ENCODE assay signal across 10 mouse cellular contexts in the genomic region with DNA sequence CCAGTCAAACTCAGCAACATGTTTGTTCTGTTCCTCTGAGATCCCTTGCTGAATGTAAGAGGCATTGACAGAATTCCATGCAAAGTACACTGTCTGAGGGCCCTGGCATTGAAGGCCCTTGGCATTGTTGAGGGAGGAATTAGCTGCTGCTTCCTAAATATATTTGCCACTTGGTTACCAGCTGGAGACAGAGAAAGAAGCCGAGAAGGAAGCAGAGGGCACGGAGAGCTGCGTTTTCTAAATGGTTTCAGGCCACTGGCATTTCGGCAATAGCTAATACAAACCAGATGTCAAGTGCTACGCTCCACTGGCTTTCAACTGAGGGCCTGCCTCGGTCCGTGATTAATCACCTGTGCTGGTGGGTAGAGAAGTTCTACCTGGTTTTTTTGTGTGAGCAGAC.
DNase-seq lines count a peak whose midpoint lies in the region; ATAC-seq lines count a peak whose summit lies in the region.
"Had no signal": no experiment of that assay in that cellular context is flagged by ENCODE, and none has a peak within 500 bp of the region (broad histone marks: within the 10 kb centered on the region; RNA-seq: fewer than 3 reads in every experiment).

No protein-coding gene starts in this region.

- H3K4me3 ChIP-seq in heart, embryonic 13.5 days = no peak overlapping the region
- no peak overlapping the region for H3K4me3 ChIP-seq in hindbrain, embryonic 11.5 days (ENCODE audit: low read depth, low read length)
- H3K4me3 ChIP-seq in neural tube, embryonic 13.5 days = no peak overlapping the region
- H3K4me3 ChIP-seq in intestine, embryonic 15.5 days (replicated peaks) = no peak overlapping the region
- H3K4me3 ChIP-seq: heart, embryonic 15.5 days; liver, embryonic 15.5 days had no signal

- no peaks in the 10 kb centered on the region for H3K9me3 ChIP-seq in heart, embryonic 13.5 days
- no peaks in the 10 kb centered on the region for H3K9me3 ChIP-seq in hindbrain, embryonic 11.5 days (ENCODE audit: control insufficient read depth, low read length)
- no peaks in the 10 kb centered on the region for H3K9me3 ChIP-seq in neural tube, embryonic 13.5 days
- H3K9me3 ChIP-seq in intestine, embryonic 15.5 days = no peaks in the 10 kb centered on the region
- H3K9me3 ChIP-seq: heart, embryonic 15.5 days; liver, embryonic 15.5 days had no signal

- no peak overlapping the region for H3K9ac ChIP-seq in heart, embryonic 13.5 days
- H3K9ac ChIP-seq in hindbrain, embryonic 11.5 days (ENCODE audit: low read depth, low read length) = no peak overlapping the region; the same call in 1 of the 2 replicates
- H3K9ac ChIP-seq in neural tube, embryonic 13.5 days = no peak overlapping the region
- no peak overlapping the region for H3K9ac ChIP-seq in intestine, embryonic 15.5 days
- H3K9ac ChIP-seq: heart, embryonic 15.5 days; liver, embryonic 15.5 days had no signal

- DNase-seq in heart, postnatal 4 days = no peak
- DNase-seq in hindbrain, embryonic 11.5 days (ENCODE audit: low spot score) = peak; percentile 58
- DNase-seq in kidney, postnatal 36 days = peak; percentile 28 to 38
- DNase-seq in cerebellum, adult 18-20 months = no peak
- DNase-seq in left cerebral cortex, adult 18-20 months (ENCODE audit: low spot score in 2 of 2) = no peak

- H3K27ac ChIP-seq in heart, embryonic 13.5 days (replicated peaks) = no peak overlapping the region
- peak overlapping the region; percentile 18; the same call in 1 of the 2 replicates for H3K27ac ChIP-seq in hindbrain, embryonic 11.5 days (ENCODE audit: low read depth, low read length)
- 0 out of 2 replicates have a peak overlapping the region, but pooled peaks have one; percentile 4 for H3K27ac ChIP-seq in neural tube, embryonic 13.5 days (replicated peaks)
- H3K27ac ChIP-seq in intestine, embryonic 15.5 days = no peak overlapping the region
- H3K27ac ChIP-seq: heart, embryonic 15.5 days; liver, embryonic 15.5 days had no signal

- no peaks in the 10 kb centered on the region for H3K27me3 ChIP-seq in heart, embryonic 13.5 days (replicated peaks)
- no peaks in the 10 kb centered on the region for H3K27me3 ChIP-seq in hindbrain, embryonic 11.5 days (ENCODE audit: control insufficient read depth, insufficient read depth, low read length)
- 0 out of 2 replicates have a peak, but pooled peaks cover 12% of the 10 kb centered on the region for H3K27me3 ChIP-seq in neural tube, embryonic 13.5 days
- no peaks in the 10 kb centered on the region for H3K27me3 ChIP-seq in intestine, embryonic 15.5 days (replicated peaks)
- H3K27me3 ChIP-seq: liver, embryonic 15.5 days had no signal

- no peak for ATAC-seq in heart, embryonic 13.5 days (ENCODE audit: extremely low read depth, insufficient number of reproducible peaks, low FRiP score, low TSS enrichment)
- peak; percentile 68 for ATAC-seq in hindbrain, embryonic 11.5 days (ENCODE audit: low FRiP score)
- ATAC-seq in neural tube, embryonic 13.5 days (ENCODE audit: low read depth) = no peak
- ATAC-seq in intestine, embryonic 15.5 days = no peak

- WGBS in heart, embryonic 13.5 days = 30% methylated on average over 7 of the region's 7 CpGs
- 0% methylated on average over 7 of the region's 7 CpGs for WGBS in hindbrain, embryonic 11.5 days
- 5% methylated on average over 7 of the region's 7 CpGs for WGBS in neural tube, embryonic 13.5 days
- 21% methylated on average over 7 of the region's 7 CpGs for WGBS in intestine, embryonic 15.5 days

- H3K4me1 ChIP-seq in heart, embryonic 13.5 days = peaks cover 6% of the 10 kb centered on the region; the same call in 1 of the 2 replicates
- H3K4me1 ChIP-seq in hindbrain, embryonic 11.5 days (replicated peaks; ENCODE audit: control insufficient read depth, insufficient read depth, low read length) = 0 out of 2 replicates have a peak, but pooled peaks cover 7% of the 10 kb centered on the region
- peaks cover 42% of the 10 kb centered on the region for H3K4me1 ChIP-seq in neural tube, embryonic 13.5 days (replicated peaks)
- H3K4me1 ChIP-seq in intestine, embryonic 15.5 days (replicated peaks) = no peaks in the 10 kb centered on the region
- H3K4me1 ChIP-seq: heart, embryonic 15.5 days; liver, embryonic 15.5 days had no signal

- H3K36me3 ChIP-seq in heart, embryonic 13.5 days = no peaks in the 10 kb centered on the region
- no peaks in the 10 kb centered on the region for H3K36me3 ChIP-seq in hindbrain, embryonic 11.5 days (ENCODE audit: control insufficient read depth, insufficient read depth, low read length)
- H3K36me3 ChIP-seq in neural tube, embryonic 13.5 days = no peaks in the 10 kb centered on the region
- no peaks in the 10 kb centered on the region for H3K36me3 ChIP-seq in intestine, embryonic 15.5 days
- H3K36me3 ChIP-seq: heart, embryonic 15.5 days; liver, embryonic 15.5 days had no signal

- H3K4me2 ChIP-seq in heart, embryonic 13.5 days = peak overlapping the region; percentile 4; the same call in 1 of the 2 replicates
- H3K4me2 ChIP-seq in hindbrain, embryonic 11.5 days (replicated peaks; ENCODE audit: low read depth, low read length) = peak overlapping the region; percentile 19
- H3K4me2 ChIP-seq in neural tube, embryonic 13.5 days = peak overlapping the region; percentile 32
- H3K4me2 ChIP-seq in intestine, embryonic 15.5 days (replicated peaks) = no peak overlapping the region
- H3K4me2 ChIP-seq: heart, embryonic 15.5 days; liver, embryonic 15.5 days had no signal

Comparison
In these comparisons a context has a peak if more than half of its experiments do, and no peak if none do; other contexts are left out.
1. H3K27ac ChIP-seq: peak in hindbrain, embryonic 11.5 days (single experiment) and neural tube, embryonic 13.5 days (single experiment); none in heart, embryonic 13.5 days (single experiment) and intestine, embryonic 15.5 days (single experiment).
2. DNase-seq: peak in hindbrain, embryonic 11.5 days (single experiment) and kidney, postnatal 36 days (2 of 2); none in heart, postnatal 4 days (single experiment), cerebellum, adult 18-20 months (0 of 2) and left cerebral cortex, adult 18-20 months (0 of 2).